Mouse (Mus musculus) 416B (cell line): Measurements from ENCODE around the gene Hpca.

ENCODE experiments used
- DNase-seq: peaks from one replicate; pipeline ENCODE4 v3.0.0; 2011; ENCODE audit warnings: low read depth

Gene Hpca

GRCm38 (mm10) chr4:129121569-129122086 is at the start of gene Hpca:
Hpca (minus strand) TSS chr4:129122036.
- no peak for DNase-seq

- no peak for DNase-seq
These were observed 39.9 kb upstream of the Hpca start for GRCm38 (mm10) chr4:129161581-129162255.

- DNase-seq = no peak
These were observed 39.2 kb upstream of the Hpca start for GRCm38 (mm10) chr4:129161076-129161475.

GRCm38 (mm10) chr4:129158549-129158948 is 36.7 kb upstream of the Hpca start:
- DNase-seq = no peak

GRCm38 (mm10) chr4:129157541-129157940 is 35.7 kb upstream of the Hpca start:
- DNase-seq = no peak

- DNase-seq = no peak
These were observed 29.5 kb upstream of the Hpca start for GRCm38 (mm10) chr4:129151276-129151811.

- no peak for DNase-seq
These were observed 27.5 kb upstream of the Hpca start for GRCm38 (mm10) chr4:129149321-129149720.

GRCm38 (mm10) chr4:129147552-129148103 is 25.8 kb upstream of the Hpca start:
- DNase-seq = no peak

- peak; percentile 37 for DNase-seq
These were observed 24.6 kb upstream of the Hpca start for GRCm38 (mm10) chr4:129146392-129146791.

- no peak for DNase-seq
These were observed 24.1 kb upstream of the Hpca start for GRCm38 (mm10) chr4:129145943-129146342.

- DNase-seq = no peak
These were observed 23.6 kb upstream of the Hpca start for GRCm38 (mm10) chr4:129145411-129145810.

- DNase-seq = no peak
These were observed 22.8 kb upstream of the Hpca start for GRCm38 (mm10) chr4:129144401-129145367.

GRCm38 (mm10) chr4:129143509-129143908 is 21.7 kb upstream of the Hpca start:
- no peak for DNase-seq

GRCm38 (mm10) chr4:129142439-129143045 is 20.7 kb upstream of the Hpca start:
- DNase-seq = peak; percentile 73

- DNase-seq = peak; percentile 59
These were observed 20.0 kb upstream of the Hpca start for GRCm38 (mm10) chr4:129141560-129142438.

- DNase-seq = peak; percentile 82
These were observed 19.0 kb upstream of the Hpca start for GRCm38 (mm10) chr4:129140808-129141207.

- peak; percentile 58 for DNase-seq
These were observed 17.8 kb upstream of the Hpca start for GRCm38 (mm10) chr4:129139642-129140041.

GRCm38 (mm10) chr4:129137392-129138321 is 15.8 kb upstream of the Hpca start:
- no peak for DNase-seq

- DNase-seq = no peak
These were observed 14.9 kb upstream of the Hpca start, which contains the start of gene Fndc5 for GRCm38 (mm10) chr4:129136579-129137391. Fndc5 (plus strand) TSS chr4:129136999.
